15 mouse cellular contexts compared by ENCODE assay signal in genomic region chr11:106573476-106574240, GRCm38 (mm10). TPM values are rescaled to one million over a fixed set of nuclear protein-coding genes. Genes with fewer than 3 reads are reported as not detected.
DNase-seq lines count a peak whose midpoint lies in the region; ATAC-seq and TF ChIP-seq lines count a peak whose summit lies in the region.
"Had no signal": no experiment of that assay in that cellular context is flagged by ENCODE, and none has a peak within 500 bp of the region (broad histone marks: within the 10 kb centered on the region; RNA-seq: fewer than 3 reads in every experiment).

No protein-coding gene starts in this region.

- H3K9ac ChIP-seq in ES-Bruce4 (ENCODE audit: low read depth, poor library complexity, severe bottlenecking): no peak overlapping the region
- no peak overlapping the region for H3K9ac ChIP-seq in intestine, postnatal 0 days (ENCODE audit: low read depth, low read length)
- H3K9ac ChIP-seq: forebrain, postnatal 0 days; hindbrain, embryonic 15.5 days; neural tube, embryonic 12.5 days had no signal

- H3K36me3 ChIP-seq in heart, embryonic 10.5 days: no peaks in the 10 kb centered on the region
- H3K36me3 ChIP-seq in ES-Bruce4 (ENCODE audit: control insufficient read depth, insufficient read depth, low read length, poor library complexity, severe bottlenecking): no peaks in the 10 kb centered on the region
- no peaks in the 10 kb centered on the region for H3K36me3 ChIP-seq in intestine, postnatal 0 days (ENCODE audit: control insufficient read depth, insufficient read depth)
- H3K36me3 ChIP-seq: hindbrain, embryonic 15.5 days; neural tube, embryonic 12.5 days had no signal

- H3K4me3 ChIP-seq in heart, embryonic 10.5 days: no peak overlapping the region
- H3K4me3 ChIP-seq in layer of hippocampus, adult 2 months: no peak overlapping the region
- no peak overlapping the region for H3K4me3 ChIP-seq in ES-Bruce4 (ENCODE audit: low read depth, low read length)
- no peak overlapping the region for H3K4me3 ChIP-seq in intestine, postnatal 0 days (ENCODE audit: low read depth, low read length)
- H3K4me3 ChIP-seq: hindbrain, embryonic 15.5 days; neural tube, embryonic 12.5 days had no signal

- no peak for TF ChIP-seq CTCF in layer of hippocampus, adult 2 months (conservative IDR thresholded peaks at IDR 0.05)
- no peak for TF ChIP-seq CTCF in ES-Bruce4 (IDR thresholded peaks at IDR 0.05; ENCODE audit: low read depth, low read length)
- no peak for TF ChIP-seq CTCF in intestine, postnatal 0 days (IDR thresholded peaks at IDR 0.05; ENCODE audit: low read depth)

- H3K4me2 ChIP-seq in intestine, postnatal 0 days (replicated peaks; ENCODE audit: low read depth): peak overlapping the region; percentile 3; the same call in 1 of the 2 replicates
- H3K4me2 ChIP-seq: hindbrain, embryonic 15.5 days; neural tube, embryonic 12.5 days had no signal

- peak overlapping the region; percentile 69 for H3K27ac ChIP-seq in heart, embryonic 10.5 days
- H3K27ac ChIP-seq in layer of hippocampus, adult 2 months: peak overlapping the region; percentile 82; the same call in 1 of the 2 replicates
- peak overlapping the region; percentile 63 for H3K27ac ChIP-seq in ES-Bruce4 (ENCODE audit: insufficient read depth, low read length)
- no peak overlapping the region for H3K27ac ChIP-seq in intestine, postnatal 0 days (ENCODE audit: low read depth, low read length)
- H3K27ac ChIP-seq: hindbrain, embryonic 15.5 days; macrophage; neural tube, embryonic 12.5 days had no signal

- DNase-seq in heart, embryonic 10.5 days (ENCODE audit: low spot score): no peak
- no peak for DNase-seq in heart, postnatal 4 days
- DNase-seq in layer of hippocampus, adult 2 months (ENCODE audit: low spot score in 2 of 2): no peak
- DNase-seq in layer of hippocampus, adult 11-12 months (ENCODE audit: low spot score): no peak
- DNase-seq in ovary, adult 18-20 months (ENCODE audit: low spot score): no peak
- DNase-seq: forebrain, postnatal 0 days; layer of hippocampus, postnatal 36 days; right cerebral cortex, postnatal 25 days; thymus, adult 18-20 months had no signal

- no peak for ATAC-seq in intestine, postnatal 0 days
- no peak for ATAC-seq in frontal cortex, adult (ENCODE audit: low TSS enrichment)
- ATAC-seq: forebrain, postnatal 0 days had no signal

- 45% methylated on average over 9 of the region's 9 CpGs for WGBS in heart, embryonic 10.5 days
- WGBS in intestine, postnatal 0 days: 43% methylated on average over 9 of the region's 9 CpGs

- no peaks in the 10 kb centered on the region for H3K9me3 ChIP-seq in heart, embryonic 10.5 days
- no peaks in the 10 kb centered on the region for H3K9me3 ChIP-seq in ES-Bruce4 (replicated peaks; ENCODE audit: control insufficient read depth, insufficient read depth, low read length, poor library complexity, severe bottlenecking)
- H3K9me3 ChIP-seq in intestine, postnatal 0 days (ENCODE audit: control insufficient read depth): no peaks in the 10 kb centered on the region
- H3K9me3 ChIP-seq: hindbrain, embryonic 15.5 days; neural tube, embryonic 12.5 days had no signal

- H3K27me3 ChIP-seq in heart, embryonic 10.5 days (ENCODE audit: insufficient read depth, poor library complexity, severe bottlenecking): 0 out of 2 replicates have a peak, but pooled peaks cover 4% of the 10 kb centered on the region
- H3K27me3 ChIP-seq in ES-Bruce4 (ENCODE audit: control insufficient read depth, insufficient read depth, low read length, poor library complexity, severe bottlenecking): no peaks in the 10 kb centered on the region
- no peaks in the 10 kb centered on the region for H3K27me3 ChIP-seq in intestine, postnatal 0 days (replicated peaks; ENCODE audit: control insufficient read depth, insufficient read depth, low read length)
- H3K27me3 ChIP-seq: hindbrain, embryonic 15.5 days; neural tube, embryonic 12.5 days had no signal

- peak; percentile 89 for TF ChIP-seq EP300 in ES-Bruce4 (IDR thresholded peaks at IDR 0.05; ENCODE audit: insufficient read depth, low read depth, low read length)

- H3K4me1 ChIP-seq in heart, embryonic 10.5 days: peaks cover 82% of the 10 kb centered on the region
- peaks cover 6% of the 10 kb centered on the region for H3K4me1 ChIP-seq in ES-Bruce4 (ENCODE audit: control insufficient read depth, insufficient read depth, low read length)
- H3K4me1 ChIP-seq in intestine, postnatal 0 days (replicated peaks; ENCODE audit: control insufficient read depth, insufficient read depth, low read length): peaks cover 11% of the 10 kb centered on the region; the same call in 1 of the 2 replicates

- no peak for TF ChIP-seq POLR2A in ES-Bruce4 (IDR thresholded peaks at IDR 0.05; ENCODE audit: insufficient read depth, low read length)

RNA-seq across cellular contexts. Expression of gene Tex2, which starts 39.6 kb away (rescaled TPM):
- polyA plus RNA-seq in heart, embryonic 10.5 days (2016; fragmentation: Nextera tagmentation; extraction: Ambion mirVana): 12.5 and 17.9 TPM in 2 replicates
- total RNA-seq in heart, postnatal 4 days (2021): 10 to 100 TPM; 37.6 to 45.2 TPM
- 100 to 1,000 TPM; 144 TPM for total RNA-seq in layer of hippocampus, adult 2 months (2021)
- 28.8 and 31.3 TPM in 2 replicates for polyA plus RNA-seq in ES-Bruce4 (2011; ENCODE audit: insufficient read depth, insufficient read length, low read depth, missing spikeins)
- polyA plus RNA-seq in intestine, postnatal 0 days (2015; fragmentation: Nextera tagmentation; extraction: Ambion mirVana): 17.1 and 19.3 TPM in 2 replicates
